Mouse (Mus musculus) layer of hippocampus, postnatal 36 days (tissue): ENCODE measurements around the gene Ssxb3. TPM values are rescaled to one million over a fixed set of nuclear protein-coding genes. Genes with fewer than 3 reads are reported as not detected.
"Not testable (repeated sequence)": the region's sequence is repeated elsewhere in the genome, so short reads cannot be mapped to it uniquely, and the experiment has no call there.

Source experiments
- DNase-seq, 2 experiments: peaks; one replicate each; pipeline ENCODE4 v3.0.0; 2022
- total RNA-seq, 2 experiments: library from RNA; stranded (reverse); gene quantifications; 2 replicates each; pipeline ENCODE4 v1.2.3; 2021

Gene Ssxb3
- total RNA-seq: not detected

- not testable (repeated sequence) for DNase-seq
These were observed at the start of gene Ssxb3 for GRCm38 (mm10) chrX:8591716-8592115. Gene Ssxb3 (minus strand): TSS chrX:8591816.

DNA sequence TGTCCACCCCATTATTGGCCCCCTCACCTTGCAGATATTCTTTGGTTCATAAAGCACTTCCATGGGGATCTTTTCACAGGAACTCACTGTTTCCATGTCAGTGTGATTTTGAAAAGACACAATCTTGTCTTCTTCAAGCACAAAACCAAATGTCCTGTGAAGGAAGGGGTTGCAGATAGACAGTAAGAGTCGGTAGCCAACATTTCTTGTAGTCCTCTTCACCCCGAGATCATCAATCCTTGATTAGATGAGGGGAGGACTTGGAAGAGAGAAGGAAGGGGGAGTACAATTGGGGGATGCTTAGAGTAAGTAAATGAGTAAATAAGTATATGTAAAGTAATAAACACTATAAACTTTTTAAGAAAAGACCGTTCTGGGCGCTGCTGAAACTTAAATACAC, 43.5 kb downstream of the Ssxb3 start, which contains the start of gene Ssxb6:
Ssxb6 (minus strand) TSS at position 101 of the 400 bp plus-strand sequence.
- DNase-seq: not testable (repeated sequence)

Other genes starting within 250 kb of the Ssxb3 start
- not detected for gene Ssxb9, start 224.8 kb downstream of the Ssxb3 start, total RNA-seq
- not detected for gene Ssxb1, start 178.5 kb downstream of the Ssxb3 start, total RNA-seq
- gene Ssxb2, start 130.1 kb downstream of the Ssxb3 start, total RNA-seq: not detected
- gene Gm14459, start 66.9 kb downstream of the Ssxb3 start, total RNA-seq: not detected
- not detected for gene Ssxb6, start 43.6 kb downstream of the Ssxb3 start, total RNA-seq
- gene Ssxb8, start 99.0 kb upstream of the Ssxb3 start, total RNA-seq: not detected
- not detected for gene Ssx9, start 156.6 kb upstream of the Ssxb3 start, total RNA-seq
- not detected for gene Ssxb5, start 211.9 kb upstream of the Ssxb3 start, total RNA-seq